Mouse (Mus musculus) forebrain, embryonic 11.5 days (tissue): ENCODE data around the gene Cacna2d1. TPM values are rescaled to one million over a fixed set of nuclear protein-coding genes. Genes with fewer than 3 reads are reported as not detected.

Experiments
- ATAC-seq: fragments of 200-750 bp; cut with Nextera tagmentation; replicated peaks from 2 replicates; pipeline ENCODE4 v1.8.0; 2017; ENCODE audit warnings: moderate TSS enrichment; ENCODE audit not compliant: low FRiP score
- DNase-seq: peaks from one replicate; pipeline ENCODE4 v3.0.0-alpha.2; 2017; ENCODE audit warnings: low spot score
- H3K27ac ChIP-seq: fragments of 300-500 bp; sonication (generic); 2 replicates; pipeline ENCODE4 v1.5.1; 2014; ENCODE audit warnings: low read depth, low read length
- H3K27me3 ChIP-seq: fragments of 300-500 bp; sonication (generic); 2 replicates; pipeline ENCODE4 v1.6.1; 2014; ENCODE audit warnings: mild to moderate bottlenecking, low read length, mixed read lengths; ENCODE audit not compliant: control insufficient read depth, insufficient read depth
- H3K36me3 ChIP-seq: fragments of 300-500 bp; sonication (generic); 2 replicates; pipeline ENCODE4 v1.6.1; 2014; ENCODE audit warnings: mild to moderate bottlenecking, low read length, moderate library complexity, mixed read lengths; ENCODE audit not compliant: control insufficient read depth, insufficient read depth
- H3K4me1 ChIP-seq: fragments of 300-500 bp; sonication (generic); replicated peaks from 2 replicates; pipeline ENCODE4 v1.6.1; 2014; ENCODE audit warnings: low read length, mixed read lengths; ENCODE audit not compliant: control insufficient read depth, insufficient read depth
- H3K4me2 ChIP-seq: fragments of 300-500 bp; sonication (generic); 2 replicates; pipeline ENCODE4 v1.6.1; 2014; ENCODE audit warnings: low read depth, mild to moderate bottlenecking, low read length, moderate library complexity, mixed read lengths; ENCODE audit not compliant: severe bottlenecking
- H3K4me3 ChIP-seq: fragments of 300-500 bp; sonication (generic); 2 replicates; pipeline ENCODE4 v1.5.1; 2014; ENCODE audit warnings: low read depth, low read length
- H3K9ac ChIP-seq: fragments of 300-500 bp; sonication (generic); 2 replicates; pipeline ENCODE4 v1.6.1; 2014; ENCODE audit warnings: low read length
- H3K9me3 ChIP-seq: fragments of 300-500 bp; sonication (generic); 2 replicates; pipeline ENCODE4 v1.6.1; 2016; ENCODE audit warnings: low read length, mixed read lengths; ENCODE audit not compliant: control insufficient read depth
- WGBS: fragments of 180-500 bp; shearing (Covaris S2); extraction: QIAGEN DNeasy Blood & Tissue Kit; methylation state at CpG from one replicate; pipeline ENCODE4 v1.1.7; 2014; 5-methylcytosine and 5-hydroxymethylcytosine counted together
- polyA plus RNA-seq: library from polyadenylated mRNA; unstranded; fragments of >200 nt; fragmentation: Nextera tagmentation; extraction: Ambion mirVana; gene quantifications from 2 replicates; pipeline ENCODE4 v1.2.1, GENCODE M21; 2014

The Cacna2d1 gene
- polyA plus RNA-seq, 1 experiment from 2014 or later, result 21.9 TPM

GRCm38 (mm10) chr5:15971821-15972220, 37.3 kb downstream of the Cacna2d1 start:
- Histone ChIP-seq H3K9ac (no peak overlapping the region), H3K36me3 (no peaks in the 10 kb centered on the region), H3K4me3 (no peak overlapping the region), H3K4me1 (no peaks in the 10 kb centered on the region), H3K27ac (no peak overlapping the region), H3K27me3 (0 out of 2 replicates have a peak, but pooled peaks cover 2% of the 10 kb centered on the region), H3K9me3 (no peaks in the 10 kb centered on the region), H3K4me2 (no peak overlapping the region)
- DNase-seq, result no peak
- no peak for ATAC-seq
- WGBS, result 82% methylated on average over 4 of the region's 4 CpGs

- H3K4me1 ChIP-seq, result no peaks in the 10 kb centered on the region
- 0 out of 2 replicates have a peak, but pooled peaks cover 2% of the 10 kb centered on the region for H3K27me3 ChIP-seq
- DNase-seq (no peak), ATAC-seq (no peak)
- no peaks in the 10 kb centered on the region for H3K9me3 ChIP-seq
- H3K9ac ChIP-seq, result no peak overlapping the region
- no peak overlapping the region for H3K27ac ChIP-seq
- H3K4me3 ChIP-seq, result no peak overlapping the region
- WGBS, result 77% methylated on average over 1 of the region's 1 CpGs
- H3K4me2 ChIP-seq, result no peak overlapping the region
- H3K36me3 ChIP-seq, result no peaks in the 10 kb centered on the region
Measured at GRCm38 (mm10) chr5:15972351-15972750, 37.9 kb downstream of the Cacna2d1 start.

GRCm38 (mm10) chr5:15974652-15975051, 40.2 kb downstream of the Cacna2d1 start:
- ATAC-seq (no peak), DNase-seq (no peak)
- Histone ChIP-seq H3K9me3 (no peaks in the 10 kb centered on the region), H3K27ac (no peak overlapping the region), H3K4me1 (no peaks in the 10 kb centered on the region), H3K9ac (no peak overlapping the region), H3K4me2 (no peak overlapping the region), H3K27me3 (peaks cover 13% of the 10 kb centered on the region), H3K36me3 (no peaks in the 10 kb centered on the region), H3K4me3 (no peak overlapping the region)

- H3K27ac ChIP-seq, result no peak overlapping the region
- ATAC-seq, result no peak
- DNase-seq, result no peak
- 61% methylated on average over 2 of the region's 2 CpGs for WGBS
- no peak overlapping the region for H3K4me2 ChIP-seq
- H3K9ac ChIP-seq, result no peak overlapping the region
- H3K9me3 ChIP-seq, result no peaks in the 10 kb centered on the region
- H3K4me1 ChIP-seq, result no peaks in the 10 kb centered on the region
- H3K4me3 ChIP-seq, result no peak overlapping the region
- H3K36me3 ChIP-seq, result no peaks in the 10 kb centered on the region
- H3K27me3 ChIP-seq, result peaks cover 43% of the 10 kb centered on the region
Measured at GRCm38 (mm10) chr5:15979225-15979624, 44.7 kb downstream of the Cacna2d1 start.

- H3K27ac ChIP-seq, result no peak overlapping the region
- H3K9me3 ChIP-seq, result no peaks in the 10 kb centered on the region
- 23% methylated on average over 4 of the region's 4 CpGs for WGBS
- H3K9ac ChIP-seq, result no peak overlapping the region
- H3K4me3 ChIP-seq, result no peak overlapping the region
- ATAC-seq, result no peak
- no peak overlapping the region for H3K4me2 ChIP-seq
- no peak for DNase-seq
- no peaks in the 10 kb centered on the region for H3K36me3 ChIP-seq
- H3K4me1 ChIP-seq, result peaks cover 5% of the 10 kb centered on the region; the same call in 1 of the 2 replicates
- H3K27me3 ChIP-seq, result peaks cover 53% of the 10 kb centered on the region
Measured at GRCm38 (mm10) chr5:15982573-15982972, 48.1 kb downstream of the Cacna2d1 start.

- ATAC-seq (no peak), DNase-seq (no peak)
- Histone ChIP-seq H3K4me2 (no peak overlapping the region), H3K36me3 (no peaks in the 10 kb centered on the region), H3K4me1 (peaks cover 5% of the 10 kb centered on the region; the same call in 1 of the 2 replicates), H3K27me3 (peaks cover 51% of the 10 kb centered on the region), H3K27ac (no peak overlapping the region), H3K4me3 (no peak overlapping the region), H3K9ac (no peak overlapping the region), H3K9me3 (no peaks in the 10 kb centered on the region)
- 10% methylated on average over 5 of the region's 5 CpGs for WGBS
Measured at GRCm38 (mm10) chr5:15983354-15983753, 48.9 kb downstream of the Cacna2d1 start.

GRCm38 (mm10) chr5:15985228-15985858, 50.9 kb downstream of the Cacna2d1 start:
- H3K9ac ChIP-seq, result no peak overlapping the region
- peak; percentile 34 for ATAC-seq
- H3K4me1 ChIP-seq, result peaks cover 5% of the 10 kb centered on the region; the same call in 1 of the 2 replicates
- no peaks in the 10 kb centered on the region for H3K9me3 ChIP-seq
- no peak for DNase-seq
- no peak overlapping the region for H3K4me2 ChIP-seq
- no peaks in the 10 kb centered on the region for H3K36me3 ChIP-seq
- H3K27me3 ChIP-seq, result peaks cover 49% of the 10 kb centered on the region
- no peak overlapping the region for H3K4me3 ChIP-seq
- WGBS, result 21% methylated on average over 7 of the region's 7 CpGs
- no peak overlapping the region for H3K27ac ChIP-seq

GRCm38 (mm10) chr5:15985901-15986300, 51.4 kb downstream of the Cacna2d1 start:
- Histone ChIP-seq H3K27ac (no peak overlapping the region; the same call in 1 of the 2 replicates), H3K9me3 (no peaks in the 10 kb centered on the region), H3K4me2 (no peak overlapping the region), H3K9ac (no peak overlapping the region), H3K4me1 (peaks cover 5% of the 10 kb centered on the region; the same call in 1 of the 2 replicates), H3K4me3 (no peak overlapping the region), H3K27me3 (peaks cover 51% of the 10 kb centered on the region), H3K36me3 (no peaks in the 10 kb centered on the region)
- ATAC-seq, result peak; percentile 97
- peak; percentile 82 for DNase-seq
- WGBS, result 2% methylated on average over 4 of the region's 4 CpGs
